Mouse (Mus musculus): ENCODE data around the gene Id3. TPM values are rescaled to one million over a fixed set of nuclear protein-coding genes. Genes with fewer than 3 reads are reported as not detected.

The Id3 gene
- polyA plus RNA-seq, 1 experiment: 390 TPM

GRCm38 (mm10) chr4:136106880-136107301, 36.4 kb upstream of the Id3 start:
- Histone ChIP-seq H3K4me3 (replicated peaks; ENCODE audit: extremely low read depth, low read depth, low read length) (no peak overlapping the region), H3K4me1 (ENCODE audit: control insufficient read depth, insufficient read depth, low read length) (no peaks in the 10 kb centered on the region)
- DNase-seq: no peak
- 48% methylated on average over 7 of the region's 7 CpGs for WGBS
- TF ChIP-seq POLR2A (IDR thresholded peaks at IDR 0.05; ENCODE audit: borderline replicate concordance, extremely low read depth, low read depth, low read length) (no peak), CTCF (IDR thresholded peaks at IDR 0.05; ENCODE audit: insufficient read depth, low read length) (no peak)

DNA sequence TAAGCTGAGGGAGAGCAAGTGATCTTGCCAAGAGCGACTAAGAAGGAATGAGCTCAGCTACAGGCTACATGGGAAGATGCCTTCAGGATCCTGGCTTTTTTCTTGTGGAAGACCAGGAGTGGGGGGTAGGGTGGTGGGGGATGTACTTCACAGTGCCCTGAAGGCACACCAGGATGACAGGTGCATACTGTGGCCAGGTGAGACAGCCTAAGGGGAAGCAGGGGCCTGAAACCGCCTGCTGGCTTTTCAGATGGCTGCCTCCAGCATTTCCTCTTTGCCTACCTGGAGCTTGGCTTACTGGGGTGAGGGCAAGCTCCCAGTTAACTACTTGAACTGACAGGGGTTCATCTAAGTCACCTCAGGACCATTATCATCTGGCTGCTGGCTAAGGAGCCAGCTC, 34.1 kb upstream of the Id3 start:
- no peaks in the 10 kb centered on the region for H3K4me1 ChIP-seq (ENCODE audit: control insufficient read depth, insufficient read depth, low read length)
- TF ChIP-seq CTCF (IDR thresholded peaks at IDR 0.05; ENCODE audit: insufficient read depth, low read length): no peak
- no peak for TF ChIP-seq POLR2A (IDR thresholded peaks at IDR 0.05; ENCODE audit: borderline replicate concordance, extremely low read depth, low read depth, low read length)
- 82% methylated on average over 2 of the region's 2 CpGs for WGBS
- no peak overlapping the region for H3K4me3 ChIP-seq (replicated peaks; ENCODE audit: extremely low read depth, low read depth, low read length)
- DNase-seq: no peak

DNA sequence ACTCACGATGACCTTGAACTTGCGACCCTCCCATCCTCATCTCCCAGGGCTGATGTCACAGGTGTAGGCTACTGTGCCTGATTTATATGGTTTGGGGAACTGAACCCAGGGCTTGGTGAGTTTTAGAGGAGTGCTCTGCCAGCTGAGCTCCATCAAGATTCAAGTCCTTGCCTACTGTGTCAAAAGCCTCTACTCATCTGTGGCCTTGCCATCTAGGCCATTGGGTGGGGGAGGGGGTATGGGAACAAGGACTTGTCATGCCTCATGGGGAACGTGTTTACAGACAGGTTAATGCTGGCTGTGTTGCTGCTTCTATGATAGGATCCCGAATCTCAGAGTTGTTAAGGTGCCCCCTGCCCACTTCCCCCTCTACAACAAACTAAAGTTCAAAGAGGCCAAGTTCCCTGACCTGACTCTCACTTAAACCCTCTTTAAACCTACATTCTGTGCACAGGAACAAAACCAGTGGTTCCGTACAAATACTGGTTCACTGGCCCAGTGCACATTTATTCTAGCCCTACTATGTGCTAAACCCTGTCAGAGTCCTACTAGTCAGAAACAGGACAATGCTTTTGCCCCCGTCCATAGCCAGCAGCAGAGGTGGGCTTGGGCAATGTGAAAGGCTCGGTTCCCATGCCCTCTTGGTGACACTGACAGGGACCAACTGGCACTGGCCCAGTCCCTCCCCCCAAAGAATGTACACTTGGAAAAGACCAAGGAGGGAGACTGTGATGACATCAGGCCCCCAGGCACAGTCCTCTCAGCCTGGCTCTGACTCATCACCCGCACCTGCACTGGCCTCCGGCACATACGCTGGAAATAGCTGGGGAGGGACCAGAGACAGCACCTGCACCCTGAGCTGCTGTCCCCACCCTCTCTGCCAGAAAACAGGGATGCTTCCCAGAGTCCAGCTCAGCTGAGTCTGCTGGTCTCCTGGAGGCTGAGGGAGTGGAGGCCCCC, 33.1 kb upstream of the Id3 start:
- no peak for TF ChIP-seq CTCF (IDR thresholded peaks at IDR 0.05; ENCODE audit: insufficient read depth, low read length)
- no peak for TF ChIP-seq POLR2A (IDR thresholded peaks at IDR 0.05; ENCODE audit: borderline replicate concordance, extremely low read depth, low read depth, low read length)
- Histone ChIP-seq H3K4me1 (ENCODE audit: control insufficient read depth, insufficient read depth, low read length) (no peaks in the 10 kb centered on the region), H3K4me3 (replicated peaks; ENCODE audit: extremely low read depth, low read depth, low read length) (no peak overlapping the region)
- 75% methylated on average over 10 of the region's 10 CpGs for WGBS
- DNase-seq: no peak

DNA sequence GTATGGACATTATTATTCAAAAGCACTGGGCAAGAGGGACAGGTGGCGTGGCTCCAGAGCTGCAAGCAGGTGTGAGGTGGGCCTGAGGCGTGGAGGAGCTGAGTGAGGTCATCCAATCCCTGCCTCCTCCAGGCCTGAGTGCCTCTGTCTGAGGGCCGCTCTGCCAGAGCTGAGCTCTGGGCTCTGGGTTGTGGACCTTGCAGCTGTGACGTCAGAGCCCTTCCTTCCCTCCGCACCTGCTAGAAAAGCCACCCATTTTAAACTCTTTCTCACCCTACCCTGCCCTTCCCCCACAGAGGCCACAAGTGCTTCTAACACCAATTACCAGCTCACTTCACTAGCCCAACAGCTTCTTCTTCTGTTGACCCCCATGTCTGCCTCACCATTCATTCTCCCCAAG, 31.0 kb upstream of the Id3 start:
- no peak for DNase-seq
- H3K4me3 ChIP-seq (replicated peaks; ENCODE audit: extremely low read depth, low read depth, low read length): no peak overlapping the region
- H3K4me1 ChIP-seq (ENCODE audit: control insufficient read depth, insufficient read depth, low read length): peaks cover 3% of the 10 kb centered on the region; the same call in 1 of the 2 replicates
- TF ChIP-seq POLR2A (IDR thresholded peaks at IDR 0.05; ENCODE audit: borderline replicate concordance, extremely low read depth, low read depth, low read length): no peak
- 65% methylated on average over 5 of the region's 5 CpGs for WGBS

- DNase-seq: no peak
- TF ChIP-seq CTCF (IDR thresholded peaks at IDR 0.05; ENCODE audit: insufficient read depth, low read length) (no peak), POLR2A (IDR thresholded peaks at IDR 0.05; ENCODE audit: borderline replicate concordance, extremely low read depth, low read depth, low read length) (no peak)
- WGBS: 84% methylated on average over 5 of the region's 5 CpGs
- Histone ChIP-seq H3K4me3 (replicated peaks; ENCODE audit: extremely low read depth, low read depth, low read length) (no peak overlapping the region), H3K4me1 (ENCODE audit: control insufficient read depth, insufficient read depth, low read length) (peaks cover 3% of the 10 kb centered on the region; the same call in 1 of the 2 replicates)
These were observed 28.6 kb upstream of the Id3 start for GRCm38 (mm10) chr4:136114747-136115146.

DNA sequence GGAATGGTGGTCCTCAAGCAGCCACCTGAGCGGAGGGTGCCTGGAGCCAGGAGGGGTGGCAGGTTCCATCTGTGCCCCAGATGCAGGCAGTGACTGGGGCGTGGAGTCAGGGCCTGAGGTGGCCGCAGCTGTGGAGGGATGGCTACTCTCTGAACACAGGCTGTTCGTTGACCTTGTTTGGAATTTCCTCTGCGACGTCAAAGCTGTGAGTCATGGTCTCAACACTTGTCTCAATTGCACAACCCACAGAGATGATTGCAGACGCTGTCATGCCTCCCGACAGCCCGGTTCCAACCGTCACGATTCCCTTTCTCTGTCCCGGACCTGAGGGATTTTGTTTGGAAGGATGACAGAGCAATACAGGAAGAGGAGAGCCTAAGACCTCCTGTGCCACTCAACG, 26.3 kb upstream of the Id3 start:
- peak; percentile 56 for DNase-seq
- 16% methylated on average over 13 of the region's 13 CpGs for WGBS

GRCm38 (mm10) chr4:136120041-136120440, 23.3 kb upstream of the Id3 start:
- no peak for TF ChIP-seq POLR2A (IDR thresholded peaks at IDR 0.05; ENCODE audit: borderline replicate concordance, extremely low read depth, low read depth, low read length)
- TF ChIP-seq CTCF (IDR thresholded peaks at IDR 0.05; ENCODE audit: insufficient read depth, low read length): no peak
- H3K4me3 ChIP-seq (replicated peaks; ENCODE audit: extremely low read depth, low read depth, low read length): no peak overlapping the region
- WGBS: 17% methylated on average over 16 of the region's 16 CpGs
- DNase-seq: no peak
- peaks cover 9% of the 10 kb centered on the region for H3K4me1 ChIP-seq (ENCODE audit: control insufficient read depth, insufficient read depth, low read length)

More for the DNA sequence above, 26.3 kb upstream of the Id3 start:
- peaks cover 6% of the 10 kb centered on the region; the same call in 1 of the 2 replicates for H3K4me1 ChIP-seq (ENCODE audit: control insufficient read depth, insufficient read depth, low read length)
- H3K4me3 ChIP-seq (replicated peaks; ENCODE audit: extremely low read depth, low read depth, low read length): no peak overlapping the region
- TF ChIP-seq POLR2A (IDR thresholded peaks at IDR 0.05; ENCODE audit: borderline replicate concordance, extremely low read depth, low read depth, low read length) (peak; percentile 53; the same call in 1 of the 2 replicates), CTCF (IDR thresholded peaks at IDR 0.05; ENCODE audit: insufficient read depth, low read length) (no peak)

- WGBS: 94% methylated on average over 3 of the region's 3 CpGs
- Histone ChIP-seq H3K4me1 (ENCODE audit: control insufficient read depth, insufficient read depth, low read length) (peaks cover 9% of the 10 kb centered on the region), H3K4me3 (replicated peaks; ENCODE audit: extremely low read depth, low read depth, low read length) (no peak overlapping the region)
- no peak for DNase-seq
- no peak for TF ChIP-seq CTCF (IDR thresholded peaks at IDR 0.05; ENCODE audit: insufficient read depth, low read length)
- no peak for TF ChIP-seq POLR2A (IDR thresholded peaks at IDR 0.05; ENCODE audit: borderline replicate concordance, extremely low read depth, low read depth, low read length)
These were observed 22.1 kb upstream of the Id3 start for GRCm38 (mm10) chr4:136121158-136121557.

GRCm38 (mm10) chr4:136121844-136122468, 21.3 kb upstream of the Id3 start:
- no peak for DNase-seq
- Histone ChIP-seq H3K4me3 (replicated peaks; ENCODE audit: extremely low read depth, low read depth, low read length) (no peak overlapping the region), H3K4me1 (ENCODE audit: control insufficient read depth, insufficient read depth, low read length) (peaks cover 6% of the 10 kb centered on the region)
- WGBS: 69% methylated on average over 7 of the region's 7 CpGs
- TF ChIP-seq CTCF (IDR thresholded peaks at IDR 0.05; ENCODE audit: insufficient read depth, low read length) (no peak), POLR2A (IDR thresholded peaks at IDR 0.05; ENCODE audit: borderline replicate concordance, extremely low read depth, low read depth, low read length) (no peak)

Data from lung, adult 2 months (tissue).